Mouse (Mus musculus): Measurements from ENCODE around the gene Pcx. TPM values are rescaled to one million over a fixed set of nuclear protein-coding genes. Genes with fewer than 3 reads are reported as not detected.

Pcx gene
- 17.0 and 18.5 TPM in 2 replicates for polyA plus RNA-seq (2016; fragmentation: Nextera tagmentation; extraction: Ambion mirVana)

DNA sequence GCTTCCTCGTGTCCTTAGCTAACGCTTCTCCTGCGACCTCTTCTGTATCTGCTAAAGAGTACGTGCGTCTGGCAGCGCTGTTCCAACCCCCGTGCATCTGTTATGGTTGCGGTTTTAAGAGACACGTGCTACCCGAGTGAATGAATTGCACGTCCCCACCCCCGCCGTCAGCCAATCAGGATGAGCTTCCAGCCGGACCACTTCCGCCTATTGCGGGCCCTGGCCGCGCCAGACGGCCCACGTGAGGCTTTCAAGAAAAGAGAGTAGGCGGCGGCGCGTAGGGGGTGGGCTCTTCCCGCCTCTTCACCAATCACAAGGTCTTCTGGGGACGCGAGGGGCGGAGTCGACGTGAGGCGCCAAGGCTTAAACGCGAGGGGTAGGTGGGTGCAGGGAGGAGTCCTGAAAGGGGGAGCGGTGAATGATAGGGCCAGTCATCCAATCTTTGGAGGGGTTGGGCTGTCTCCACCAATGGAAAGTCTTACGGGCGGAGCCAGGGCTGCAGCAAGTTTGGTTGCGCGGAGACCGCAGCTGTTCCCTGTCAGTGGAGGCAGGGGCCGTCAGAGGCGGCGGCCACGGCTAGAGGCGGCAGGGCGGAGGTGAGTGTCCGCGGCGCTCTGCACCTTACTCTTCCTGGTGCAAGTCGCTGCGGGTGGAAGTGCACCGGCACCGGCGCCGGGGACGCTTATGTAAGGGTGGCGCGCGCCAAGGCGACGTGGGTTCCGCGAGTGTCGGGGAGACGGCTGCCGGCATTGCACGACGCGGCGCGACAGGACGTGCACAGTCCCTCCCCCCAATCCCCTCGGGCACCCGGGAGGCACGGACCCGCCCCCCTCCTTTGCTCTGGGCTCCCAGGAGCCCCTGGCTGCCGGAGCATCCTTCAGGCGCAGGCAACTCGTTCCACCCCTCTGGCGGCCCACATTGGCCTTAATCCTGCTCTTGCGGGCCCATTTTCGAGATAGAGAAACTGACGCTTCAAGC is at the start of gene Pcx:
Gene Pcx, plus strand, starts transcription at position 487 of the 978 bp plus-strand sequence.
- Histone ChIP-seq H3K27me3 (ENCODE audit: poor library complexity, severe bottlenecking) (peaks cover 12% of the 10 kb centered on the region), H3K9me3 (no peaks in the 10 kb centered on the region), H3K4me1 (peaks cover 21% of the 10 kb centered on the region), H3K27ac (peak within 1 kb of the TSS; percentile 70), H3K36me3 (replicated peaks) (no peaks in the 10 kb centered on the region), H3K4me3 (peak within 1 kb of the TSS; percentile 75)
- DNase-seq (ENCODE audit: extremely low spot score, low spot score), result peak; percentile 99
- under 1% methylated on average over 82 of the region's 82 CpGs for WGBS

DNA sequence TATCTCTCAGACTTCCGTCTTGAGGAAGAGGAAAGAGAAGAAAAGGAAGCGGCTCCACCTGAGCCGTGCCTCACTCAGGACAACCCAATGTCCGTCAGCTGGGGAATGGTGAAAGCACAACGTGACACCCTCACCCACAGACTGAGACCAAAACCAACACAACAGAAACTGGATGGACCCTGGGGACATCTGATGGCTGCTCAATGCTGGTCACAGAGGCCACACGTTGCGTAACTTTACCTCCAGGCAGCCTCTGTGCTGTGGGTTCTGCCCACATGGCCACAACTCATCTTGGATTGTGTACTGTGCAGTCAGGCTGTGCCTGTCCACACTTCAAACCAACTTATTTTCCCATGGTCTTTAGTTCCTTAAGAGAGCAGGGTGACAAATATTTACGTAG is 48.3 kb upstream of the Pcx start:
- Histone ChIP-seq H3K27ac (no peak overlapping the region), H3K9me3 (no peaks in the 10 kb centered on the region), H3K4me1 (0 out of 2 replicates have a peak, but pooled peaks cover 3% of the 10 kb centered on the region), H3K36me3 (replicated peaks) (no peaks in the 10 kb centered on the region), H3K4me3 (no peak overlapping the region), H3K27me3 (ENCODE audit: poor library complexity, severe bottlenecking) (no peaks in the 10 kb centered on the region)
- DNase-seq (ENCODE audit: extremely low spot score, low spot score), result no peak
- WGBS, result 92% methylated on average over 8 of the region's 8 CpGs

DNA sequence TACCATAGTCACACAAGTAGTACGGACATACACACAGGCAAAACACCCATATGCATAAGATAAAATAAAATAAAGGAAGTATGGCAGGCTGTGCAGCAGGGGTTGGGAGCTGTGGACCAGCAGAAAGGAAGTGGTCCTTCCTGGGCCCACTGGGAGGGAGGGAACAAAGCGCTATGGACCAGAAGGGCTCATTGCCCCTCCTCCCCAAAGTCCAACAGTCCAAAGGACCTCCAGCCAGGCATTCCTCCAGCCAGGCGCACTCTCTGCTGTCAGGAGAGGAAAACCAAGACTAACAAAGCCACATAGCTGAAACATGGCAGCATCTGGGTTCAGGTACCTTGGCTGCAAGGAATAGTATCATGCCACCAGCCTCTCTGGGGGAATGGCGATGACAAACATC is 45.6 kb upstream of the Pcx start:
- Histone ChIP-seq H3K27me3 (ENCODE audit: poor library complexity, severe bottlenecking) (no peaks in the 10 kb centered on the region), H3K9me3 (no peaks in the 10 kb centered on the region), H3K36me3 (replicated peaks) (no peaks in the 10 kb centered on the region), H3K4me3 (no peak overlapping the region), H3K27ac (no peak overlapping the region), H3K4me1 (0 out of 2 replicates have a peak, but pooled peaks cover 3% of the 10 kb centered on the region)
- DNase-seq (ENCODE audit: extremely low spot score, low spot score), result no peak
- 76% methylated on average over 4 of the region's 4 CpGs for WGBS

DNA sequence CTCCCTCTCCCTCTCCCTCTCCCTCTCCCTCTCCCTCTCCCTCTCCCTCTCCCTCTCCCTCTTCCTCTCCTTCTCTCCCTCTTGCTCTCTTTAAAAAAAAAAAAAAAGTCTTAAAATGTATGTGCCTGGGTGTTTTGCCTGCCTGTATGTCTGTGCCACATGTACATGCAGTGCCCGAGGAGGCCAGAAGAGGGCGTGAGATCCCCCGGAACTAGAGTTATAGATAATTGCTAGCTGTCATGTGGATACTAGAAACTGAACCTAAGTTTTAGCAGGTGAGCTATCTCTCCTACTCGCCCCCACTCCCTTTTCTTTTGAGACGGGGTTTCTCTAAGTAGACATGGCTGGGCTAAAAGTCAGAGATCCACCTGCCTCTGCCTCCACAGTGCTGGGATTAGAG is 41.9 kb upstream of the Pcx start:
- no peak overlapping the region for H3K27ac ChIP-seq
- H3K9me3 ChIP-seq, result no peaks in the 10 kb centered on the region
- H3K4me1 ChIP-seq, result 0 out of 2 replicates have a peak, but pooled peaks cover 3% of the 10 kb centered on the region
- H3K27me3 ChIP-seq (ENCODE audit: poor library complexity, severe bottlenecking), result no peaks in the 10 kb centered on the region
- H3K36me3 ChIP-seq (replicated peaks), result no peaks in the 10 kb centered on the region
- no peak for DNase-seq (ENCODE audit: extremely low spot score, low spot score)
- 40% methylated on average over 5 of the region's 5 CpGs for WGBS
- H3K4me3 ChIP-seq, result no peak overlapping the region

DNA sequence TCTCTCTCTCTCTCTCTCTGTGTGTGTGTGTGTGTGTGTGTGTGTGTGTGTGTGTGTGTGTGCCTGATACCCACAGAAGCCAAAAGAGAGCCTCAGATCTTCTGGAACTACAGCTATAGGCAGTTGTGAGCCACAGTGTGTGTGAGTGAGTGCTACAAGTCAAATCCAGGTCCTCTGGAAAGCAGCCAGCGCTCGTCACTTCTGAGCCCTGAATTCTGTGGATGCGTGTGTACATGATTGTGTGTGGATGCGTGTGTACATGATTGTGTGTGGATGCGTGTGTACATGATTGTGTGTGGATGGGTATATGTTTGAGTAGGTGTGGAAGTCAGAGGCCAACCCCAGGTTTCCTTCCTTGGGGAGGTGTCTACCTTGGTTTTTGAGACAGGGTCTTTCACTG is 36.7 kb upstream of the Pcx start:
- DNase-seq (ENCODE audit: extremely low spot score, low spot score), result no peak
- Histone ChIP-seq H3K4me3 (no peak overlapping the region), H3K4me1 (peaks cover 14% of the 10 kb centered on the region), H3K9me3 (no peaks in the 10 kb centered on the region), H3K27me3 (ENCODE audit: poor library complexity, severe bottlenecking) (peaks cover 46% of the 10 kb centered on the region), H3K36me3 (replicated peaks) (no peaks in the 10 kb centered on the region), H3K27ac (no peak overlapping the region)
- WGBS, result 91% methylated on average over 5 of the region's 5 CpGs

DNA sequence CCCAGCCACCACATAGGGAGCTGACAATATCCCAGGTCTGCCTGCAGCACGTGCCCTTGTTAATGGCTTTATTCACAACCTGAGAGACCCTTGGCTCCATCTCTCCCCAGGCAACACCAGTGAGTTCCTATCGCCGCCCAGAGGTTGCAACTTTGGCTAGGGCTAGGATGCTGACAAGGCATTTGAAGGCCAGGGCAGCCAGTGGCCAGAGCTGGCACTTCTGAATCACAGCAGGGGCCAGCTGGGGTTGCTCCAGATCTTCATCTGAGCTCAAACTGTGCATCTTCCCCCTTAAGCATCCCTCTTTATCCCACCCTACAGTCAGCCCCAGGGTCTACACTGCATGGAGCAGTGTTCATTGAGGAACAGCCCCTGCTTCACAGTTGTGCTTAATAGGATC is 35.5 kb upstream of the Pcx start:
- DNase-seq (ENCODE audit: extremely low spot score, low spot score), result no peak
- H3K27me3 ChIP-seq (ENCODE audit: poor library complexity, severe bottlenecking), result peaks cover 54% of the 10 kb centered on the region
- no peak overlapping the region for H3K27ac ChIP-seq
- no peaks in the 10 kb centered on the region for H3K9me3 ChIP-seq
- peaks cover 14% of the 10 kb centered on the region for H3K4me1 ChIP-seq
- 46% methylated on average over 3 of the region's 3 CpGs for WGBS
- H3K4me3 ChIP-seq, result no peak overlapping the region
- no peaks in the 10 kb centered on the region for H3K36me3 ChIP-seq (replicated peaks)

DNA sequence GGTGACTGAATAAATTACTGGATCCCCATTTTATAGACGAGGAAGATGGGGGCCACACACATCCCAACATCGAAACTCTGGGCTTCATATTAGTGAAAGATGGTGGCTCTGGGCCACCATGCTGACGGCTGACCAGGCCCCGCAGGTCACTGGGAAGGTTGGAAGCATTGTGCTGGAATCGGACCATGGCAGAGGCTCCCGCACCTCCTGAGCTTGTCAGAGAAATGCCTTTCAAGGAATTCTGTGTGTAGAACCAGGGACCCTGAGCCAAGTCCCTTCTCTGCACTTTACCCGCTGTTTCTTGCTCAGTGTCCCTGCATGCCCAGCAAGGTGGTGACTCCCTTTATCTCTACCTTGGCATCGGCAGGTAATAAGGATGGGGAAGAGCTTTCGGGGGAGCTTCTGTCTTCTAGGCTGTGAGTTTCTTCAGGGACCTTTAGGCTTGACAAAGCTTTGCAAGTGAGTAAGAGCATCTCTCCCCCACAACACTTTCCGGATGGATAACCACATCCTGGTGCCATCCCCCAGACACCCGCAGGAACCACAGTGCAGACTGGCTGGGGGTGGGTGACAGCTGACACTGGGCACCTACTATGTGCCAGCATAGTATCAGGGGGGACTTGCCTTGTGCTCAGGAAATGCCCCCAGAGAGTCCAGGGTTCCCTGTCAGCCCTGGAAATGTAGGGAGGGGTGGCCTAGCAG is 34.9 kb upstream of the Pcx start:
- Histone ChIP-seq H3K4me1 (peaks cover 14% of the 10 kb centered on the region), H3K9me3 (no peaks in the 10 kb centered on the region), H3K36me3 (replicated peaks) (no peaks in the 10 kb centered on the region), H3K27ac (no peak overlapping the region), H3K27me3 (ENCODE audit: poor library complexity, severe bottlenecking) (peaks cover 54% of the 10 kb centered on the region), H3K4me3 (no peak overlapping the region)
- DNase-seq (ENCODE audit: extremely low spot score, low spot score), result no peak
- 82% methylated on average over 11 of the region's 11 CpGs for WGBS

DNA sequence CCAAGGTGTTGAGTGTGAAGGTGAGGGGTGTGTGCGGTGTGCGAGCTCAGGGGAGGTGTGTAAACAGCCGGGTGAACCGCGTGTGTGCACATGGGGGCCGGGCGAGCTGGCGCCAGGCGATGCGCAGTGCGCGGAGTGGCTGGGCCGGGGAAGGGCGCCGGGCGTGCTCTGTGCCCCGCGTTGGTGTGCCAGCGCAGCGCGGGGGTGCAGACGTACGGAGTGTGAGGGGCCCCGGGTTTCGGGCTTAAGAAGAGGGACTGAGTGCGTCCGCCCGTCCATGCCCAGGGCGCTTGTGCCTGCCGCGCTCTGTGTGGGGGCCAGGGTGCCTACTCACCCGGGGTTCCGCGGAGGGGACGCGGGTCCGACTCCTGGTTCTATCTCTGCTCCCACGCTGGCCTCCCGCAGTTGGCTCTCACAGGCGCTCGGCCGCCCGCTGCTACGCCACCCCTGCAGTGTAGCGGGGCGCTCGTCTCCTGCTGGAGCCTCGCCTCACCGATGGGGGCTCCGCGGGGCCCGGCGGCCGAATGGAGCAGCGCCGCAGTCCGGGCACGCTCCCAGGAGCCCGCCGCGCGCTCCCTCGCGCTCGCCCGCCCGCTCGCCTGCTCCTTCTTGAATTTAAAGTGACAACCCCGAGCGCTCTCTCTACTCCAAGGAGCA is 33.5 kb upstream of the Pcx start:
- Histone ChIP-seq H3K4me1 (peaks cover 14% of the 10 kb centered on the region), H3K36me3 (replicated peaks) (no peaks in the 10 kb centered on the region), H3K9me3 (no peaks in the 10 kb centered on the region), H3K27me3 (ENCODE audit: poor library complexity, severe bottlenecking) (peaks cover 54% of the 10 kb centered on the region), H3K4me3 (peak overlapping the region; percentile 62), H3K27ac (peak overlapping the region; percentile 65)
- WGBS, result under 1% methylated on average over 70 of the region's 70 CpGs
- DNase-seq (ENCODE audit: extremely low spot score, low spot score), result peak; percentile 40

DNA sequence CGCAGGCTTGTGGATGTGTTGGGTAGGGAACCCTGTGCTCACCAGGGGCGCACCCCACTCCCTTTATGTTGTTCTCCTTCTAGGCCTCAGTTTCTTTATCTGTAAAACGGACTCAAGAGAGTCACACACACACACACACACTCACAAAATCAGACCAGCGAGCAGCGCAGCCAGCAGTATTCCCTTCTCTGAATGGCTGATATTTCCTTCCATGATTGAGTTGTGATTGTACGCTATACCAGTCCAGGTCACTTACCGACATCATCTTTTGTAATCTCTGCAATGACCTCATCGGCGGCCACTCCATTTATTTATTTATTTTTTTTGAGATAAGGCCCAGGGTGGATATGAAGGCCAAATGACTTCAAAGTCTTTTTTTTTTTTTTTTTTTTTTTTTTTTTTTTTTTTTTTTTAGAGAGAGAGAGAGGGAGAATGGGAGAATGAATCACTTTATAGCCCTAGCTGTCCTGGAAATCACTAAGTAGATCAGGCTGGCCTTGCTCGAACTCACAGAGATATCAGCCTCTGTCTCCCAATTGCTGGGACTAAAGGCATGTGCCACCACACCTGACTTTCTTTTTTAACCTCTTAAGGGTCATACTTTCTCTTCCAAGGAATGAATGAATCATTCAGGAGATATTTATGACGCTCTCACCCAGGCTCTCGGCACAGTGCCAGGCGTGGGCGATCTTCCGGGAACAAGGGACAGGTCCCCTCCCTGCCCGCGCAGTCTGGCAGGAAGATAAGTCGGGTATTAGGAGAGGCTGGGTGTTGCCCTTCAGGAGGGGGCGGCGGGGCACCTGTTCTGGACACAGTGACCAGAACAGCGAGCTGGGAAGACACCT is 32.7 kb upstream of the Pcx start, which contains the start of gene Syt12:
Gene Syt12, minus strand, starts transcription at position 103 of the 845 bp plus-strand sequence.
- DNase-seq (ENCODE audit: extremely low spot score, low spot score), result no peak
- WGBS, result 40% methylated on average over 21 of the region's 21 CpGs
- Histone ChIP-seq H3K36me3 (replicated peaks) (no peaks in the 10 kb centered on the region), H3K27ac (peak within 1 kb of the TSS; percentile 65), H3K27me3 (ENCODE audit: poor library complexity, severe bottlenecking) (peaks cover 54% of the 10 kb centered on the region), H3K9me3 (no peaks in the 10 kb centered on the region), H3K4me1 (peaks cover 14% of the 10 kb centered on the region), H3K4me3 (peak within 1 kb of the TSS; percentile 62)

DNA sequence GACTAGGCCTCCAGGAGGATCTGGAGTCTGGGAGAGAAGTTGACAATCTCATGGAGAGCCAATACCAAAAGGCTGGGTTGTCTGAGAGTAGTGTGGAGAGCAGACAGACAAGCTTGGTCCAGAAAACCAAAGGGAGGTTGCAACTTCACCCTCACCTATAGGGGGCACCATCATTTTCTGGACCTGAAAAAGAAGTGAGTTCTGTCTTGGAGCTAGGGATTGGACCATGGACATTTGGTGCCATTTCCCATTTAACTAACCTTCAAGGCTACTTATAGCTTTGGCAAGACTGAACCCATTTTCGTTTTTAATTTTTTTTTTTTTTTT is 32.1 kb upstream of the Pcx start:
- 38% methylated on average over 1 of the region's 1 CpGs for WGBS
- Histone ChIP-seq H3K27me3 (ENCODE audit: poor library complexity, severe bottlenecking) (peaks cover 54% of the 10 kb centered on the region), H3K36me3 (replicated peaks) (no peaks in the 10 kb centered on the region), H3K9me3 (no peaks in the 10 kb centered on the region), H3K27ac (no peak overlapping the region), H3K4me3 (no peak overlapping the region), H3K4me1 (peaks cover 14% of the 10 kb centered on the region)
- no peak for DNase-seq (ENCODE audit: extremely low spot score, low spot score)

DNA sequence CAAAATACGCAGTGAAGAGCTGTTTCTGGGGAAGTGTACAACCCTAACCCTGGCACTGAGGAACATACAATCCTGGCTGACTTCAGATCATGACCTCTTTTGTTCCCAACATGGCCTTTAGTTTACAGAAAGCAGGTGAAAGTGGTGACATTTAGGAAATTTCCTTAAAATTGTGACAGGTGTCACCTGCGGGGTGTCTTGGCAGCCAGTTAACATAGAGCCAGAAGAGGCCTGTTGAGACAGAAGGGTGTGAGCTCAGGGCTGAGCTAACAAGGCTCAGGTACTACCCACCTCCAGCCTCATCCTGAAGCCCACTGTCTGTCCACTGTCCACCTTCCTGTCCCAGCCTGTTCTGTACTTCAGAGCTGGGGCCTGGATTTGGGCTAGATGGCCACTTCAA is 30.2 kb upstream of the Pcx start:
- H3K27me3 ChIP-seq (ENCODE audit: poor library complexity, severe bottlenecking), result peaks cover 41% of the 10 kb centered on the region
- no peak overlapping the region for H3K4me3 ChIP-seq
- no peaks in the 10 kb centered on the region for H3K9me3 ChIP-seq
- 81% methylated on average over 2 of the region's 2 CpGs for WGBS
- H3K27ac ChIP-seq, result no peak overlapping the region
- no peak for DNase-seq (ENCODE audit: extremely low spot score, low spot score)
- no peaks in the 10 kb centered on the region for H3K36me3 ChIP-seq (replicated peaks)
- peaks cover 14% of the 10 kb centered on the region for H3K4me1 ChIP-seq

DNA sequence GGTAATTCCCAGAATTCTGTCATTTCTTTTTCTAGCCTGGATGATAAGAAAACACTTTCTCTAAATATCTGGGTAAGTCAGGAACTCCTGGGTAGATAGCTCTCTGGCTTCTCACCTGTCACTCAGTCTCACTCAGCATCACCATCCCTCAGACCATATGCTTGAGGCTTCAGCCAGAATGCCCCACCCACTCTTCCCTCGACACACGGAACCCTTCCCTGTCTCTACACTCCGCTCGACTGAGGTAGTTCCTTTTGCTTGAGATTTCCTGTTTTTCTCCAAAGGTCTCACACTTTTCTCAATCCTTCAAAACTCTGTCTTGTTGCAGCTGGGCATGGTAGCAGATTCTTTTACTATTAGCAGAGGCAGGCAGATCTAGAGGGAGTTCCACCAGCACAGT is 28.9 kb upstream of the Pcx start:
- Histone ChIP-seq H3K36me3 (replicated peaks) (no peaks in the 10 kb centered on the region), H3K4me1 (peaks cover 16% of the 10 kb centered on the region), H3K4me3 (no peak overlapping the region), H3K27ac (no peak overlapping the region), H3K27me3 (ENCODE audit: poor library complexity, severe bottlenecking) (peaks cover 28% of the 10 kb centered on the region), H3K9me3 (no peaks in the 10 kb centered on the region)
- no peak for DNase-seq (ENCODE audit: extremely low spot score, low spot score)
- WGBS, result 61% methylated on average over 4 of the region's 4 CpGs

Measured in forebrain, embryonic 10.5 days (tissue).